Mouse (Mus musculus): ENCODE results near the gene Olfr1512. TPM values are rescaled to one million over a fixed set of nuclear protein-coding genes. Genes with fewer than 3 reads are reported as not detected.

Gene Olfr1512
- total RNA-seq, 1 experiment, result not detected

DNA sequence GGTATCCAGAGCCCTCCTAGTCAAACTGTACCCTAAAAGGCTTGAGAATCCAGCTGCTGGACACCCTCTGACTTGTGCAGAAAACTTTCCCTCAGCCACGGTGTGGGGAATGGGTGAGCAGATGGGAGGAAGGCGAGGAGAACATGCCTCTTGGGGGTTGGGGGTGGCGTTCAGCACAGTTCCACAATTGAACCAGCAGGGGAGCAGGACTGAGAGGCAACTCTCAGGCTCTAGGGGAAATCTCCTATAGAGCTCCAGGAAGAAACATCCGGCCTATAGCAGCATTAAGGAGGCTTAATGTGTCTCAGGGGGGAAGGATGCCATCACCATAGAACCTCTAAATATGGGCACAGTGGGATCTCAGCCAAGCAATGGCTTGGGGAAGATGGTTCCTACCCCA lies 53.1 kb downstream of the Olfr1512 start:
- Histone ChIP-seq H3K4me1 (ENCODE audit: control insufficient read depth in 2 of 2, insufficient read depth in 2 of 2, low read length in 2 of 2, poor library complexity in 1 of 2) (peaks cover 12 to 15% of the 10 kb centered on the region in 2 experiments; a peak in 3 of 4 replicates), H3K36me3 (ENCODE audit: control insufficient read depth, insufficient read depth, low read length, poor library complexity, severe bottlenecking) (no peaks in the 10 kb centered on the region), H3K4me3 (ENCODE audit: insufficient read depth in 1 of 2, low read depth in 1 of 2, low read length in 2 of 2, poor library complexity in 1 of 2, severe bottlenecking in 1 of 2) (no peak overlapping the region), H3K27ac (ENCODE audit: insufficient read depth, low read depth, low read length, poor library complexity, severe bottlenecking) (no peak overlapping the region), H3K9me3 (ENCODE audit: control insufficient read depth, insufficient read depth, low read depth, low read length) (no peaks in the 10 kb centered on the region), H3K9ac (ENCODE audit: insufficient read depth, low read depth, low read length, poor library complexity, severe bottlenecking) (no peak overlapping the region)
- in situ Hi-C loops (cut with MboI; ENCODE audit: low sequenced_read_pairs in 2 of 2, unreplicated experiment in 2 of 2), result loop anchor here in 1 of 2 experiments (25.0 kb wide), 1 partner anchor 414 kb away; the partner anchor contains the start of genes Ndrg2, Rnase13 and Tppp2
- DNase-seq (ENCODE audit: low read depth, low spot score), result no peak
- no peak for TF ChIP-seq ZC3H11A (IDR thresholded peaks at IDR 0.05; ENCODE audit: borderline replicate concordance, low read depth, low read length)
- no peak for TF ChIP-seq ZNF384 (IDR thresholded peaks at IDR 0.05; ENCODE audit: low read depth, low read length)
- TF ChIP-seq HCFC1 (IDR thresholded peaks at IDR 0.05; ENCODE audit: borderline replicate concordance, insufficient read depth, low read length), result no peak
- TF ChIP-seq MAFK (IDR thresholded peaks at IDR 0.05; ENCODE audit: insufficient read depth, low read depth, low read length), result no peak
- no peak for TF ChIP-seq CHD2 (IDR thresholded peaks at IDR 0.05; ENCODE audit: low read depth, low read length)

Other genes with a start within 250 kb of the Olfr1512 start
- gene Supt16, start 181.8 kb downstream of the Olfr1512 start, total RNA-seq (2012; rRNA removed), result 54.7 and 80.3 TPM in 2 replicates
- 45.1 and 82.1 TPM in 2 replicates for gene Chd8, start 121.4 kb downstream of the Olfr1512 start, total RNA-seq (2012; rRNA removed)
- gene Tox4, start 100.0 kb downstream of the Olfr1512 start, total RNA-seq (2012; rRNA removed), result 21.3 and 29.1 TPM in 2 replicates
- 2.6 and 4.9 TPM in 2 replicates for gene Rab2b, start 99.6 kb downstream of the Olfr1512 start, total RNA-seq (2012; rRNA removed)
- gene Mettl3, start 74.0 kb downstream of the Olfr1512 start, total RNA-seq (2012; rRNA removed), result 22.0 and 50.3 TPM in 2 replicates
- 4.3 and 5.0 TPM in 2 replicates for gene Sall2, start 50.4 kb downstream of the Olfr1512 start, total RNA-seq (2012; rRNA removed)
- gene Olfr1513, start 22.8 kb downstream of the Olfr1512 start, total RNA-seq (2012; rRNA removed), result not detected in 2 replicates
- gene Olfr1511, start 18.2 kb upstream of the Olfr1512 start, total RNA-seq (2012; rRNA removed), result not detected in 2 replicates
- not detected in 2 replicates for gene Olfr1510, start 35.2 kb upstream of the Olfr1512 start, total RNA-seq (2012; rRNA removed)
- gene Olfr1509, start 63.8 kb upstream of the Olfr1512 start, total RNA-seq (2012; rRNA removed), result not detected in 2 replicates
- gene Olfr1508, start 88.3 kb upstream of the Olfr1512 start, total RNA-seq (2012; rRNA removed), result not detected in 2 replicates
- gene Olfr1507, start 116.6 kb upstream of the Olfr1512 start, total RNA-seq (2012; rRNA removed), result not detected in 2 replicates